Mouse (Mus musculus) liver, embryonic 16.5 days (tissue): ENCODE results near the gene DXBay18. TPM values are rescaled to one million over a fixed set of nuclear protein-coding genes. Genes with fewer than 3 reads are reported as not detected.

ENCODE experiments used
- polyA plus RNA-seq: library from polyadenylated mRNA; unstranded; fragments of >200 nt; fragmentation: Nextera tagmentation; extraction: Ambion mirVana; gene quantifications from 2 replicates; pipeline ENCODE4 v1.2.1, GENCODE M21; 2015

Gene DXBay18
- polyA plus RNA-seq, 1 experiment from 2014 or later: 0.53 TPM

Other genes with a start within 250 kb of the DXBay18 start
- 21.4 and 23.0 TPM in 2 replicates for gene Cetn2, start 231.0 kb downstream of the DXBay18 start, polyA plus RNA-seq
- 25.9 and 27.4 TPM in 2 replicates for gene Nsdhl, start 230.9 kb downstream of the DXBay18 start, polyA plus RNA-seq
- 0.98 and 1.1 TPM in 2 replicates for gene Zfp185, start 162.1 kb downstream of the DXBay18 start, polyA plus RNA-seq
- 0.04 TPM in 1 of 2 replicates, not detected in the other for gene Pnma5, start 112.3 kb downstream of the DXBay18 start, polyA plus RNA-seq
- not detected in 2 replicates for gene Pnma3, start 84.7 kb downstream of the DXBay18 start, polyA plus RNA-seq
- 0.97 and 1.1 TPM in 2 replicates for gene Xlr4a, start 67.0 kb downstream of the DXBay18 start, polyA plus RNA-seq
- gene Xlr3a, start 52.4 kb downstream of the DXBay18 start, polyA plus RNA-seq: 3.6 and 3.8 TPM in 2 replicates
- 0.21 and 0.44 TPM in 2 replicates for gene Gm14685, start 32.4 kb downstream of the DXBay18 start, polyA plus RNA-seq
- gene Xlr5b, start 654 bp downstream of the DXBay18 start, polyA plus RNA-seq: not detected in 2 replicates
- gene Spin2d, start 27.5 kb upstream of the DXBay18 start, polyA plus RNA-seq: not detected in 2 replicates
- 2.2 TPM in 2 replicates for gene Xlr3b, start 42.8 kb upstream of the DXBay18 start, polyA plus RNA-seq
- 1.3 and 1.4 TPM in 2 replicates for gene Xlr4b, start 64.9 kb upstream of the DXBay18 start, polyA plus RNA-seq
- gene F8a, start 78.8 kb upstream of the DXBay18 start, polyA plus RNA-seq: 3.0 and 3.1 TPM in 2 replicates
- 0.29 and 0.35 TPM in 2 replicates for gene Xlr4c, start 93.7 kb upstream of the DXBay18 start, polyA plus RNA-seq
- gene Xlr3c, start 115.9 kb upstream of the DXBay18 start, polyA plus RNA-seq: not detected in 2 replicates
- gene Xlr5a, start 143.5 kb upstream of the DXBay18 start, polyA plus RNA-seq: 0.09 TPM in 1 of 2 replicates, not detected in the other
- not detected in 2 replicates for gene Xlr5c, start 143.5 kb upstream of the DXBay18 start, polyA plus RNA-seq
- gene Gm45015, start 187.4 kb upstream of the DXBay18 start, polyA plus RNA-seq: not detected in 2 replicates
- gene Zfp275, start 193.2 kb upstream of the DXBay18 start, polyA plus RNA-seq: 2.0 and 2.6 TPM in 2 replicates
- not detected in 2 replicates for gene Gm18336, start 249.3 kb upstream of the DXBay18 start, polyA plus RNA-seq